10 mouse cellular contexts compared by ENCODE assay signal in genomic region chr14:10299030-10299429, GRCm38 (mm10).
"Had no signal": no experiment of that assay in that cellular context is flagged by ENCODE, and none has a peak within 500 bp of the region (broad histone marks: within the 10 kb centered on the region; RNA-seq: fewer than 3 reads in every experiment).

No protein-coding gene starts in this region.

- H3K36me3 ChIP-seq: limb, embryonic 13.5 days; neural tube, embryonic 12.5 days had no signal

- H3K9me3 ChIP-seq: limb, embryonic 13.5 days; neural tube, embryonic 12.5 days had no signal

- H3K4me3 ChIP-seq: limb, embryonic 13.5 days; neural tube, embryonic 12.5 days had no signal

- ATAC-seq: lung, postnatal 0 days had no signal

- DNase-seq: kidney, adult 11 months; kidney, postnatal 25 days; lung, adult 18-20 months; lung, postnatal 36 days; thymus, adult 18-20 months; thymus, postnatal 14 days had no signal

- H3K27me3 ChIP-seq: limb, embryonic 13.5 days; neural tube, embryonic 12.5 days had no signal

- H3K9ac ChIP-seq: limb, embryonic 13.5 days; liver, embryonic 14.5 days; neural tube, embryonic 12.5 days had no signal

- H3K27ac ChIP-seq: limb, embryonic 13.5 days; liver, embryonic 14.5 days; neural tube, embryonic 12.5 days had no signal

- H3K4me1 ChIP-seq: limb, embryonic 13.5 days; neural tube, embryonic 12.5 days had no signal

- H3K4me2 ChIP-seq: limb, embryonic 13.5 days; neural tube, embryonic 12.5 days had no signal
